Mouse (Mus musculus) neural tube, embryonic 12.5 days (tissue): ENCODE results near the gene Unc5cl. TPM values are rescaled to one million over a fixed set of nuclear protein-coding genes. Genes with fewer than 3 reads are reported as not detected.

Experiments
- ATAC-seq: fragments of 200-750 bp; cut with Nextera tagmentation; 2 replicates; pipeline ENCODE4 v1.8.0; 2017; ENCODE audit warnings: low read depth, mild to moderate bottlenecking, moderate TSS enrichment, moderate library complexity; ENCODE audit not compliant: low FRiP score
- H3K27ac ChIP-seq: fragments of 300-500 bp; sonication (generic); 2 replicates; pipeline ENCODE4 v1.5.1; 2016
- H3K27me3 ChIP-seq: fragments of 300-500 bp; sonication (generic); replicated peaks from 2 replicates; pipeline ENCODE4 v1.6.1; 2016; ENCODE audit warnings: mild to moderate bottlenecking
- H3K36me3 ChIP-seq: fragments of 300-500 bp; sonication (generic); 2 replicates; pipeline ENCODE4 v1.6.1; 2016; ENCODE audit warnings: mild to moderate bottlenecking
- H3K4me1 ChIP-seq: fragments of 300-500 bp; sonication (generic); 2 replicates; pipeline ENCODE4 v1.6.1; 2016
- H3K4me2 ChIP-seq: fragments of 300-500 bp; sonication (generic); replicated peaks from 2 replicates; pipeline ENCODE4 v1.6.1; 2016; ENCODE audit warnings: mild to moderate bottlenecking
- H3K4me3 ChIP-seq: fragments of 300-500 bp; sonication (generic); 2 replicates; pipeline ENCODE4 v1.5.1; 2016
- H3K9ac ChIP-seq: fragments of 300-500 bp; sonication (generic); 2 replicates; pipeline ENCODE4 v1.6.1; 2016; ENCODE audit warnings: mild to moderate bottlenecking
- H3K9me3 ChIP-seq: fragments of 300-500 bp; sonication (generic); 2 replicates; pipeline ENCODE4 v1.6.1; 2016; ENCODE audit warnings: mild to moderate bottlenecking
- WGBS: fragments of 180-500 bp; shearing (Covaris S2); methylation state at CpG from one replicate; pipeline ENCODE4 v1.1.7; 2016; 5-methylcytosine and 5-hydroxymethylcytosine counted together
- polyA plus RNA-seq: library from polyadenylated mRNA; unstranded; fragments of >200 nt; fragmentation: Nextera tagmentation; extraction: Ambion mirVana; gene quantifications from 2 replicates; pipeline ENCODE4 v1.2.1, GENCODE M21; 2016

Gene Unc5cl
- polyA plus RNA-seq, 1 experiment from 2014 or later, result not detected

DNA sequence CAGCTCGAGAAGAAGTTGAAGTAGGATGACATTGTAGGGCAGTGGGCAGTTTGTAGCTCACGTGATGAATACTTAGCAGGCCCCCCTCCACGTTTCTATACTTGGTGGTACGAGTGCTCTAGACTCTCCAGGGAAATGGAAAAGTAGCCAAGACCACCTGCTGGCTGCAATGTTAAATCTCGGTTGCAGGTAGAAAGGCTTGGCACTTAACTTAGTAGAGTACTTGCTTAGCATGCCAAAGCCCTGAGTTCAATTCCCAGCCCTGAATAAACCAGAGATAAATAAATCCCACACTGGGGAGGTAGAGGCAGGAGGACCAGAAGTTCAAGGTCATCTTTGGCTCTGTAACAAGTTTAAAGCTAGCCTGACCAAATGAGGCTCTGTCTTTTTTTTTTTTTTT lies 20.2 kb upstream of the Unc5cl start:
- peaks cover 20% of the 10 kb centered on the region for H3K4me1 ChIP-seq
- H3K27me3 ChIP-seq, result no peaks in the 10 kb centered on the region
- no peaks in the 10 kb centered on the region for H3K36me3 ChIP-seq
- H3K9ac ChIP-seq, result no peak overlapping the region
- 78% methylated on average over 5 of the region's 5 CpGs for WGBS
- H3K4me2 ChIP-seq, result no peak overlapping the region
- ATAC-seq, result no peak
- H3K9me3 ChIP-seq, result no peaks in the 10 kb centered on the region
- no peak overlapping the region for H3K4me3 ChIP-seq
- H3K27ac ChIP-seq, result no peak overlapping the region

DNA sequence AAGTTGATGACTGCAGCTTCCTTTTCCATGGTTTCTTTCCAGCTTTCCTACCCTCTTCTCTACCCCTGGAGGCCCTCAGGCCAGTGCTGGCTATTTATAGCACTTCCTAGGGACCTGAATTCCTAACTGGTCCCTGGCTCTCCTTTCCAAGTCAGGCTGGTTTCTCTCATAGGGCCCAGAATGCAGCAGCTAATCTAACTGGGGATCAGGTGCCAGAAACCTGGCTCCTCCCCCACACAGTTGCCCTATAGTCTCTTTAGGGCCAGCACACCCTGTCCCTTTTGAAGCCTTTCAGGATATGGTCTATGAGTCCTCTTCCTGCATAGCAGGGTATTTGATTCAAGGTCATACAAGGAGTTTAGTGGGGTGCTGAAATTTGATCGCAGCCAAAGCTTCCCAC lies 18.2 kb upstream of the Unc5cl start:
- Histone ChIP-seq H3K9me3 (no peaks in the 10 kb centered on the region), H3K9ac (no peak overlapping the region), H3K36me3 (no peaks in the 10 kb centered on the region), H3K4me3 (no peak overlapping the region), H3K27ac (no peak overlapping the region), H3K4me1 (peaks cover 20% of the 10 kb centered on the region), H3K4me2 (no peak overlapping the region), H3K27me3 (no peaks in the 10 kb centered on the region)
- 91% methylated on average over 1 of the region's 1 CpGs for WGBS
- ATAC-seq, result no peak

DNA sequence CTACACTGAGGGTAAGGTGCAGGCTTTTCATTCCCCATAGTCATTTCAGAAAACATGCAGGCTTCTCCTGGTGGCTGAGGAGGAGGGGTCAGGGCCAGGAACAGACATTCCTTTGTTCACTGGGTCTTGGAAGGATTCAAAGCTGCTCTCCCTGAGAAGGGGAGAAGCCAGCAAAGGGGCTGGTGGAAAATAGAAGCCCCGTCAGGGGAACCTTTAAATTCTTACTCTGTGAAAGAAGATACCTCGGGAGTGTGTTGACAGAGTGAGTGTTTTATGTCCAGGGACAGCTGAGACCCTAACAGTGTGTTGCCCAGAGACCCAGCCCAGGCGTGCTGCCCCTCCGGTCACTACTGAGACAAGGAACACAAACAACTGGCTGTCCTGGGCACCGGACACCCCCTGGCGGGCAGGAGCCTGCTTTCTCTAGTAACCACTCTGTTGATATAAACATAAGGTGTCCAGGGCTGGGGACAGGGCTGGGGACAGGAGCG lies 17.2 kb upstream of the Unc5cl start:
- Histone ChIP-seq H3K27ac (peak overlapping the region; percentile 12; the same call in 1 of the 2 replicates), H3K4me1 (peaks cover 17% of the 10 kb centered on the region), H3K27me3 (no peaks in the 10 kb centered on the region), H3K9me3 (no peaks in the 10 kb centered on the region), H3K36me3 (no peaks in the 10 kb centered on the region), H3K4me2 (peak overlapping the region; percentile 20), H3K4me3 (no peak overlapping the region), H3K9ac (no peak overlapping the region)
- 25% methylated on average over 7 of the region's 7 CpGs for WGBS
- ATAC-seq, result peak; percentile 62

DNA sequence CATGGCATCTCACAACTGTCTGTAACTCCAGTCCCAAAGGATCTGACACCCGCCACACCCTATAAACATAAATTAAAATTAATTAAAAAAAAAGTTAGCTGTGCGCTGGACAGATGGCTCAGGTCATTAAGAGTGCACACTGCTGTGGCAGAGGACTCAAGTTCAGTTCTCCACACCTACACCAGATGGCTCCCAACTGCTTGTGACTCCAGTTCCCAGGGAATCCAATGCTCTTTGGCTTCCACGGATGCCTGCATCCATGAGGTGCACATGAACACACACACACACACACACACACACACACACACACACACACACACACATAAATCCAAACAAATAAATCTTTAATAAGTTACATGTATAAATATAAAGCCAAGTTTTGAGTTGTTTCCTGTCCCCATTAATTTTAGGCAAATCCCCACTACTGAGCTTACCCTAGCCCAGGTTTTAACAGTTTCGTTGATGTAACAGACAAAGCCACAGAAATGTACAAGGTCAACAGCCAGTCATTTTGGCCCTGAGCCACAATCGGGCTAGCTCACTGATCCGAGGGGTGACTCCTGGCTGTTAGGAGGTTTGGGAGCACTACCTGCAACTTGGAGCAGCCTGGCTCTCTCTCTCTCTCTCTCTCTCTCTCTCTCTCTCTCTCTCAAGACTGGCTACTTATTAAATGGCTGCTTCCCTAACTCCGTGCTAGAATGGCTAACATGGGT lies 11.8 kb upstream of the Unc5cl start:
- H3K4me1 ChIP-seq, result 0 out of 2 replicates have a peak, but pooled peaks cover 3% of the 10 kb centered on the region
- 72% methylated on average over 7 of the region's 7 CpGs for WGBS
- ATAC-seq, result 0 out of 2 replicates have a peak, but pooled peaks have one; percentile 48

DNA sequence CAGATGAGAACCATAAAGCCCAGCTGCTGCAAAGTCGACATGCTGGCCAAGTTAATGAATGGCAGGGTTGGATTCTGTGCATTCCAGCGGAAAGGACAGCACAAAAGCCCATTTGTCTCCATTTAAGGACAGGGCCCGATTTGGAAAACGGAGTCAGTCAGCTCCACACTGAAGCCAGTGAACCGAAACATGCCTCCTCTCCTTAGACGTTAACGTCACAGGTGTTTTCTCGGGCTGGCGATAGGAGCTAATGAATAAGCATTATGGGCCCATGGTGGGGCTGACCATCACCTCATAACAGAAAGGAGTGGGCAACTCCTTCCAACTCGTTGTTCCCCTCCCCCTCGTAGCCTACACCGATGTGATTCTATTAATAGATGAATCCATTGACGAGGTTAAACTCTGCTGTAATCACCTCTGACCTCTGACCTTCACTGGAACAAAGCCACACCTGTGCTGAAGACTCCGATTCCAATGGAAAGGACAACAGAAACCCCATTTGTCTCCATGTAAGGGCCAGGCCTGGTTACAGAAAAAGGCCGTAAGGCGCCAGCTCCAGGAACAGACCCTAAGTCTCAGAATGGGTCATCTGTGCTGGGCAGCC lies 11.1 kb upstream of the Unc5cl start:
- no peak overlapping the region for H3K4me3 ChIP-seq
- 56% methylated on average over 16 of the region's 16 CpGs for WGBS
- H3K9me3 ChIP-seq, result no peaks in the 10 kb centered on the region
- H3K9ac ChIP-seq, result no peak overlapping the region
- H3K27me3 ChIP-seq, result no peaks in the 10 kb centered on the region
- H3K36me3 ChIP-seq, result no peaks in the 10 kb centered on the region
- H3K27ac ChIP-seq, result no peak overlapping the region
- no peaks in the 10 kb centered on the region for H3K4me1 ChIP-seq
- H3K4me2 ChIP-seq, result no peak overlapping the region
- ATAC-seq, result no peak

More for the DNA sequence above, 11.8 kb upstream of the Unc5cl start:
- Histone ChIP-seq H3K27me3 (no peaks in the 10 kb centered on the region), H3K4me2 (no peak overlapping the region), H3K9me3 (no peaks in the 10 kb centered on the region), H3K36me3 (no peaks in the 10 kb centered on the region), H3K9ac (no peak overlapping the region), H3K4me3 (no peak overlapping the region), H3K27ac (no peak overlapping the region)

DNA sequence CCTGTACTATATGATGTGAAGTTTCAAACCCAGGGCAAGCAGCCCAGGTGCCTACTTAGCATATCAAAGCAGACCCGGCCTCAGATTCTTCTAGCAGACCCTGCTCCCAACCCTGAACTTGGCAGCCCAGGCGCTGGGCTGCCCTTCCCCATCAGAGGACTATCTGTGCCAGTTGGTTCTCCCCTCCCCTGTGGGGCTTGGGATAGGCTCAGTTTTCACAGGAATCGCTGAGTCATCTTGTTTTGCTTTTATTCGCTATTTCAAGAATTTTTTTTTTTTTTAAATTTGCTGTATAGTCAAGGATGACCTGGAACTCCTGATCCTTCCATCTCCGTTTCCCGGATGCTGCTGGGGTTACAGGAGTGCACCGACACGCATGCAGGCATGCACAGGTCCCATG lies 7.0 kb upstream of the Unc5cl start:
- Histone ChIP-seq H3K4me1 (no peaks in the 10 kb centered on the region), H3K4me3 (no peak overlapping the region), H3K27ac (no peak overlapping the region), H3K9ac (no peak overlapping the region), H3K27me3 (no peaks in the 10 kb centered on the region), H3K4me2 (no peak overlapping the region), H3K9me3 (no peaks in the 10 kb centered on the region), H3K36me3 (no peaks in the 10 kb centered on the region)
- 84% methylated on average over 8 of the region's 8 CpGs for WGBS
- no peak for ATAC-seq

DNA sequence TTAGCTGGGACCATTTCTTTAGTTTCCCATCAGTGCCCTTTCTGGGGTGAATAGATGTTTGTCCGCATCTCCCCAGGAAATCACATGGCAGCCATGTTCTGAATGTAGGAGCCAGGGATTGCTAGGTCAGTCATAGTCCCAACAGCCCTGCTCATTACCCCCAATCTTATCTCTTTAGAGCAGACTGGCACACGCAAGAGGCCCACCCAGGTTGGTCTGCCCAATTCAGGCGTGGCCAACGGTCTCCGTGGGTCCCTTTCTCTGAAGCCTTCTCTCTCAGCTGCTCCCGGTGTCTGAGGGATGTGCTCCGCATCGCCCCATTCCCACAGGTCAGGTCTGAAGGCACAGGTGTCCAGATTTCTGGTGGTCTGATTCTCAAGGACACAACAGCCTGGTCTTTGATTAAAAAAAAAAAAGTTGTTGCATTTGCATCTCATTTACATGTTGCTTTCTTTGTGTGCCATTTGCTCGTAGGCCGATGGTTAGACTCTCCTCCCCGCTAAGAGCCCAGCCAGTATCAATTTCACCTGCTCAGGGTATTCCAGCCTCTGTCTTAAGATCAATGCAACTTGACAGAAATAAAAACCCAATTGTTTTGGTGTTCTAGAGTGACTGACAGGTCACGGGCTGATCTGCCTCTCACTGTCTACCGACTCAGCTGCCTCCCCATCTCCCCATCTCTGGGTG lies 3.9 kb upstream of the Unc5cl start:
- 83% methylated on average over 13 of the region's 13 CpGs for WGBS
- Histone ChIP-seq H3K36me3 (no peaks in the 10 kb centered on the region), H3K9me3 (no peaks in the 10 kb centered on the region), H3K4me2 (no peak overlapping the region), H3K4me1 (no peaks in the 10 kb centered on the region), H3K9ac (no peak overlapping the region), H3K4me3 (no peak overlapping the region), H3K27ac (no peak overlapping the region), H3K27me3 (no peaks in the 10 kb centered on the region)
- ATAC-seq, result no peak

DNA sequence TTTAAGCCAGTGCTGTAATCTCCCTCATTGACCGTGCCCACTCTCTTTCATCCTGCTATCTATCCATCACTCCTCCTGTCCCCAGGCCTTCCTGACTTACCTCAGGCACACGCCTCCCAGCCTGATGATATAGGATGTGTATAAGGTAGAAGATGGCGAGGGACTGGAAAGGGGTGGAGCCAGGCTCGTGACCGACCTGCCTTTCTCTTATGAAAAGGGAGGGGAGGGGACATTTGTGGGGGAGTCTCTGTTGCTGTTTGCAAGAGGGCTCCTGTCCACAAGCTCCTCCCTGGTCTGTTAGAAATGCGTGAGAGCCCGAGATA lies 3.4 kb upstream of the Unc5cl start, which contains the start of gene Tspo2:
Gene Tspo2 (minus strand): TSS at position 170 of the 323 bp plus-strand sequence.
- no peaks in the 10 kb centered on the region for H3K9me3 ChIP-seq
- ATAC-seq, result no peak
- H3K9ac ChIP-seq, result no peak within 1 kb of the TSS
- H3K27me3 ChIP-seq, result no peaks in the 10 kb centered on the region
- no peak within 1 kb of the TSS for H3K4me3 ChIP-seq
- 60% methylated on average over 7 of the region's 7 CpGs for WGBS
- H3K27ac ChIP-seq, result no peak within 1 kb of the TSS
- no peaks in the 10 kb centered on the region for H3K4me1 ChIP-seq
- no peaks in the 10 kb centered on the region for H3K36me3 ChIP-seq
- H3K4me2 ChIP-seq, result no peak within 1 kb of the TSS

DNA sequence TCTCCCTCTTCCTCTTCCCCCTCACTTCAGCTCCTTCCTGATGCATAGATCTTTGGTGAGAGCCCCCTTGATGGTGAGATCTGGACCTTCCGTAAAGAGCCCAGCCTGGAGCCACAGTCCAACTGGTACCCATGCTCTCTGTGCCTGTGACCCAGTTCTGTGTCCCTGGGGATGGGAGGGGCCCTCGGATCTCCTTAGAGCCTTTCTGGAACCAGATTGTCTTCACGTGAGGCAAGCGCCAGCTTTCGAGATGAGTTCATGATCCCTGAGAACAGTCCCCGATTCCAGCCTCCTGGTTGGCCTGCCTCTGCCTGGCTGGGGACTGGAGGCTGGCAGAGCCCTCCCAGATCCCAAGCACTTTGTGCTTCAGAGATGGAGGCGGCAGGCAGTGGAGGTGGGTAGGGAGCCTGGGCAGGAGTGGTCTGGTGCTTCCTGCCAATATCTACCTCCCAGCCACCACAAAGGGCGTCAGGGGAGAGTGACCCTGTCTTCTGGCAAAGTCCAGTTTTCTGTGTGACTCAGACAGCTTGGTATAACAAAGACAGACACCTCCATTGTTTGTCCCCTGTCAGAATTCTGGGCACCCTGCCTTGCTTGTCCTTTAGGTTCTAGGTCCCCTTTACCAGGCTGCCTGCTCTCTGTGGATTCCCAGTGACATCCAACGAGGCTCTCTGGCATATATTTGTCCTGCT lies 2.8 kb upstream of the Unc5cl start:
- Histone ChIP-seq H3K9ac (no peak overlapping the region), H3K36me3 (no peaks in the 10 kb centered on the region), H3K4me2 (no peak overlapping the region), H3K27me3 (no peaks in the 10 kb centered on the region), H3K4me1 (no peaks in the 10 kb centered on the region), H3K27ac (no peak overlapping the region), H3K9me3 (no peaks in the 10 kb centered on the region), H3K4me3 (no peak overlapping the region)
- no peak for ATAC-seq
- 77% methylated on average over 9 of the region's 9 CpGs for WGBS

DNA sequence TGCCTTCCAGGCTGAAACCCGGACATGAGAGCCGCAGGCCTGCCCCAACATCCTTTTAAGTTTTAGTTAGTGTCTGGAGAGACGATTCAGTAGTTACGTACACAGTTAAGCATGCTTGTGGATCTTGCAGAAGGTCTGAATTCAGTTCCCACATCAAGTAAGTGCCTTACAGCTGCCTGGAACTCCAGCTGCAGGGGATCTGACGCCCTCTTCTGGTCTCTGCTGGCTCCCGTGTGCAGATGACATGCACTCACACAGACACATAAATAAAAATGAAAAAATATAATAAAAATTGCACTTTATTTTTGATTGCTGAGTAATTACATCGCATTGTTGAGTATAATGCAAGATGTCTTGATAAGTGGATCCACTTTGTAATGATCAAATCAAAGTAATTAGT lies 1.2 kb upstream of the Unc5cl start:
- ATAC-seq, result no peak

DNA sequence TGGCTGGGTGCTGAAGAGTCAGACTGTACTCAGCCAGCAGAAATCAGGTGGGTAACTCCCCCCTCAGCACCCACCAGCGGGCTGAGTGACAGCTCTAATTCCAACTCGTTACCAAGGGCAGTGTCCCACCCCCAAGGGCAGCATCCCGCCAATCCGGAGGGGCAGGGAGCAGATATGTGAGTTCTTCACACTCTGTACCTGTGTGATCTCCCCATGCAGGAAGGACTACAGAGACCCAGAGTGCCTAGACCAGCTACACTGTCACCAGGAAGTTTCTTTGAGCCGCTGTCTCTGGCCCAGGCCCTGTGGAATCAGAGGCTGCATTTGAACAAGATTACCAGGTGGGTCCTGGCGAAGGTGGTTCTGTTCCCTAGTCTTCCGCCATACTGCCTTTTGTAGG lies 511 bp upstream of the Unc5cl start:
- H3K4me1 ChIP-seq, result no peaks in the 10 kb centered on the region
- 66% methylated on average over 7 of the region's 7 CpGs for WGBS
- no peak overlapping the region for H3K27ac ChIP-seq
- no peaks in the 10 kb centered on the region for H3K9me3 ChIP-seq
- H3K36me3 ChIP-seq, result no peaks in the 10 kb centered on the region
- no peak for ATAC-seq
- H3K4me3 ChIP-seq, result no peak overlapping the region
- no peak overlapping the region for H3K9ac ChIP-seq
- H3K4me2 ChIP-seq, result no peak overlapping the region
- no peaks in the 10 kb centered on the region for H3K27me3 ChIP-seq

More for the DNA sequence above, 1.2 kb upstream of the Unc5cl start:
- Histone ChIP-seq H3K9me3 (no peaks in the 10 kb centered on the region), H3K36me3 (no peaks in the 10 kb centered on the region), H3K9ac (no peak overlapping the region), H3K27ac (no peak overlapping the region), H3K4me3 (no peak overlapping the region), H3K4me1 (no peaks in the 10 kb centered on the region), H3K4me2 (no peak overlapping the region), H3K27me3 (no peaks in the 10 kb centered on the region)
- WGBS, result 75% methylated on average over 7 of the region's 7 CpGs

DNA sequence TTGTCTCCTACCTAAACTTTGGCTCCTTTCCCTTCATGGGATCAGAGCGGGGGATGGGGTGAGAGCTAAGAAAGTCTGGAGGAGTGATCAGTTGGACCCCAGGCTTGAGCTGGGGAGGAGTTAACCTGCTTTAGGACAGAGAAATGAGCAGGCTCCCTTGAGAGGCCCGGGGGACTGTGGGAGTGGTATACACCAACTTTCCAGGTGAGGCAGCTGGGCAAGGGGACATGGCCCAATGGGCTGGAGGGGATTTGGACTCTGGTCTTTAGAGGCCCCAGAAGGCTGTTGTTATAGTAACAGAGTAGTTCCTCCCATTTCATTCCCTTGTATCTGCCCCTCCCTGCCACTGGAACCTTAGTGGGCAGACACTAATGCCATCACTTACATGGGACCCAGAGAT lies 1.3 kb downstream of the Unc5cl start:
- Histone ChIP-seq H3K4me1 (no peaks in the 10 kb centered on the region), H3K4me2 (no peak overlapping the region), H3K4me3 (no peak overlapping the region), H3K36me3 (no peaks in the 10 kb centered on the region), H3K9ac (no peak overlapping the region), H3K27ac (no peak overlapping the region), H3K27me3 (no peaks in the 10 kb centered on the region), H3K9me3 (no peaks in the 10 kb centered on the region)
- ATAC-seq, result no peak
- 79% methylated on average over 2 of the region's 2 CpGs for WGBS
